Mouse (Mus musculus) brain, embryonic 14.5 days (tissue): ENCODE measurements around the gene Klhdc2. TPM values are rescaled to one million over a fixed set of nuclear protein-coding genes. Genes with fewer than 3 reads are reported as not detected.

ENCODE experiments used
- DNase-seq: peaks from one replicate; pipeline ENCODE4 v3.0.0-alpha.2; 2011; ENCODE audit warnings: low read depth
- CTCF ChIP-seq: fragments of 200-500 bp; IDR thresholded peaks from 2 replicates; pipeline ENCODE4 v1.5.1; 2012; ENCODE audit warnings: inconsistent platforms, mild to moderate bottlenecking, moderate library complexity, borderline replicate concordance; ENCODE audit not compliant: insufficient read depth, insufficient read length; ENCODE audit errors: extremely low read depth
- POLR2A ChIP-seq: fragments of 200-500 bp; IDR thresholded peaks from 2 replicates; pipeline ENCODE4 v1.6.1; 2012; ENCODE audit warnings: mild to moderate bottlenecking, inconsistent platforms, borderline replicate concordance; ENCODE audit not compliant: poor library complexity, insufficient read depth, insufficient read length, severe bottlenecking; ENCODE audit errors: extremely low read depth
- polyA plus RNA-seq: library from polyadenylated mRNA; depleted of rRNA; stranded (reverse); fragments of >200 nt; gene quantifications from 2 replicates; pipeline ENCODE4 v1.2.3, GENCODE M21; 2012

Klhdc2 gene
- polyA plus RNA-seq, 1 experiment = 206 TPM

GRCm38 (mm10) chr12:69288699-69289098 is 7.8 kb upstream of the Klhdc2 start:
- DNase-seq = no peak
- TF ChIP-seq CTCF = no peak
- no peak for TF ChIP-seq POLR2A

- no peak for DNase-seq
- no peak for TF ChIP-seq CTCF
- TF ChIP-seq POLR2A = no peak
Measured at GRCm38 (mm10) chr12:69292401-69292800, 4.1 kb upstream of the Klhdc2 start.

- no peak for TF ChIP-seq POLR2A
- no peak for TF ChIP-seq CTCF
Measured at GRCm38 (mm10) chr12:69293815-69294214, 2.7 kb upstream of the Klhdc2 start.

GRCm38 (mm10) chr12:69294936-69295335 is 1.5 kb upstream of the Klhdc2 start:
- TF ChIP-seq CTCF = no peak
- no peak for DNase-seq

More at GRCm38 (mm10) chr12:69293815-69294214, 2.7 kb upstream of the Klhdc2 start:
- no peak for DNase-seq

- TF ChIP-seq CTCF = no peak
- TF ChIP-seq POLR2A = no peak
- DNase-seq = no peak
Measured at GRCm38 (mm10) chr12:69295651-69296050, 830 bp upstream of the Klhdc2 start.

GRCm38 (mm10) chr12:69297411-69298150 is 1.1 kb downstream of the Klhdc2 start:
- no peak for TF ChIP-seq CTCF
- no peak for TF ChIP-seq POLR2A
- DNase-seq = no peak

- DNase-seq = no peak
- no peak for TF ChIP-seq POLR2A
- TF ChIP-seq CTCF = no peak
Measured at GRCm38 (mm10) chr12:69298281-69298680, 1.8 kb downstream of the Klhdc2 start.

- no peak for TF ChIP-seq CTCF
- TF ChIP-seq POLR2A = no peak
- no peak for DNase-seq
Measured at GRCm38 (mm10) chr12:69299231-69299630, 2.8 kb downstream of the Klhdc2 start.

- TF ChIP-seq POLR2A = no peak
- no peak for TF ChIP-seq CTCF
- DNase-seq = no peak
Measured at GRCm38 (mm10) chr12:69299831-69300230, 3.4 kb downstream of the Klhdc2 start.

- no peak for DNase-seq
- TF ChIP-seq POLR2A = no peak
Measured at GRCm38 (mm10) chr12:69300391-69300790, 3.9 kb downstream of the Klhdc2 start.

- no peak for TF ChIP-seq POLR2A
- TF ChIP-seq CTCF = no peak
- DNase-seq = no peak
Measured at GRCm38 (mm10) chr12:69302171-69302570, 5.7 kb downstream of the Klhdc2 start.

- DNase-seq = no peak
- no peak for TF ChIP-seq CTCF
- no peak for TF ChIP-seq POLR2A
Measured at GRCm38 (mm10) chr12:69304051-69304450, 7.6 kb downstream of the Klhdc2 start.

- DNase-seq = no peak
- TF ChIP-seq CTCF (no peak), POLR2A (no peak)
Measured at GRCm38 (mm10) chr12:69306333-69306732, 9.9 kb downstream of the Klhdc2 start.

- no peak for TF ChIP-seq POLR2A
- TF ChIP-seq CTCF = no peak
- no peak for DNase-seq
Measured at GRCm38 (mm10) chr12:69309659-69310058, 13.2 kb downstream of the Klhdc2 start.
